9 mouse cellular contexts compared by ENCODE assay signal in genomic region chr8:121832503-121832902, GRCm38 (mm10). TPM values are rescaled to one million over a fixed set of nuclear protein-coding genes. Genes with fewer than 3 reads are reported as not detected.
DNase-seq lines count a peak whose midpoint lies in the region; ATAC-seq and TF ChIP-seq lines count a peak whose summit lies in the region.
"Had no signal": no experiment of that assay in that cellular context is flagged by ENCODE, and none has a peak within 500 bp of the region (broad histone marks: within the 10 kb centered on the region; RNA-seq: fewer than 3 reads in every experiment).

No protein-coding gene starts in this region.

- H3K9me3 ChIP-seq in kidney, embryonic 15.5 days (replicated peaks): no peaks in the 10 kb centered on the region
- no peaks in the 10 kb centered on the region for H3K9me3 ChIP-seq in liver, embryonic 11.5 days (ENCODE audit: control insufficient read depth, low read length)
- H3K9me3 ChIP-seq: limb, embryonic 12.5 days had no signal

- H3K36me3 ChIP-seq in kidney, embryonic 15.5 days: no peaks in the 10 kb centered on the region
- no peaks in the 10 kb centered on the region for H3K36me3 ChIP-seq in liver, embryonic 11.5 days (ENCODE audit: control insufficient read depth, insufficient read depth, low read length)
- H3K36me3 ChIP-seq: limb, embryonic 12.5 days had no signal

- H3K4me3 ChIP-seq in gastrocnemius, adult 2 months: no peak overlapping the region
- H3K4me3 ChIP-seq in kidney, embryonic 15.5 days (replicated peaks): no peak overlapping the region
- no peak overlapping the region for H3K4me3 ChIP-seq in liver, embryonic 11.5 days (ENCODE audit: low read depth, low read length)
- H3K4me3 ChIP-seq: limb, embryonic 12.5 days had no signal

- intact Hi-C loops in gastrocnemius, adult 2 months (cut with DNase I): loop anchor here (2.0 kb wide), 1 partner anchor 114 kb away; no protein-coding TSS in a partner anchor

- H3K4me1 ChIP-seq in kidney, embryonic 15.5 days: peaks cover 19% of the 10 kb centered on the region
- H3K4me1 ChIP-seq in liver, embryonic 11.5 days (replicated peaks; ENCODE audit: control insufficient read depth, insufficient read depth, low read length): peaks cover 9% of the 10 kb centered on the region

- no peak overlapping the region for H3K9ac ChIP-seq in kidney, embryonic 15.5 days
- H3K9ac ChIP-seq in liver, embryonic 11.5 days (ENCODE audit: low read depth, low read length): 0 out of 2 replicates have a peak overlapping the region, but pooled peaks have one; percentile 12
- H3K9ac ChIP-seq: limb, embryonic 12.5 days had no signal

- DNase-seq in CD4-positive helper T cell, adult 2 months (ENCODE audit: low read depth, low spot score): peak; percentile 87
- peak; percentile 81 for DNase-seq in MEL-GATA-1-ER (ENCODE audit: extremely low read depth, low read depth)
- DNase-seq in cerebellum, adult 9-11 months: peak; percentile 72
- DNase-seq in gastrocnemius, adult 2 months: peak; percentile 69
- DNase-seq in liver, embryonic 11.5 days (ENCODE audit: low spot score): no peak
- peak; percentile 92 for DNase-seq in naive thymus-derived CD4-positive, alpha-beta T cell, adult 2 months (ENCODE audit: low read depth)
- DNase-seq in thymus, postnatal 36 days: peak; percentile 45 to 64

- 0 out of 2 replicates have a peak overlapping the region, but pooled peaks have one; percentile 28 for H3K4me2 ChIP-seq in kidney, embryonic 15.5 days
- H3K4me2 ChIP-seq in liver, embryonic 11.5 days: peak overlapping the region; percentile 23; the same call in 1 of the 2 replicates
- H3K4me2 ChIP-seq: limb, embryonic 12.5 days had no signal

- TF ChIP-seq CTCF in gastrocnemius, adult 2 months (IDR thresholded peaks at IDR 0.05): peak; percentile 73

- WGBS in kidney, embryonic 15.5 days: 14% methylated on average over 6 of the region's 6 CpGs
- 19% methylated on average over 6 of the region's 6 CpGs for WGBS in liver, embryonic 11.5 days

- ATAC-seq in kidney, embryonic 15.5 days (replicated peaks; ENCODE audit: low FRiP score): no peak
- ATAC-seq in liver, embryonic 11.5 days (replicated peaks; ENCODE audit: low FRiP score): no peak; the same call in 1 of the 2 replicates

- no peak overlapping the region for H3K27ac ChIP-seq in gastrocnemius, adult 2 months
- no peak overlapping the region; the same call in 1 of the 2 replicates for H3K27ac ChIP-seq in kidney, embryonic 15.5 days
- no peak overlapping the region for H3K27ac ChIP-seq in liver, embryonic 11.5 days (ENCODE audit: low read depth, low read length)
- H3K27ac ChIP-seq: limb, embryonic 12.5 days had no signal

- H3K27me3 ChIP-seq in kidney, embryonic 15.5 days: no peaks in the 10 kb centered on the region
- no peaks in the 10 kb centered on the region for H3K27me3 ChIP-seq in liver, embryonic 11.5 days (replicated peaks; ENCODE audit: control insufficient read depth, insufficient read depth, low read length)

RNA-seq across cellular contexts. Expression of gene Klhdc4, which starts 3.1 kb away (rescaled TPM):
- total RNA-seq in gastrocnemius, adult 2 months (2021): 10 to 100 TPM; 10.1 to 13.7 TPM
- polyA plus RNA-seq in kidney, embryonic 15.5 days (2015; fragmentation: Nextera tagmentation; extraction: Ambion mirVana): 42.7 and 45.5 TPM in 2 replicates
- polyA plus RNA-seq in liver, embryonic 11.5 days (2014; fragmentation: Nextera tagmentation; extraction: Ambion mirVana): 52.8 and 54.0 TPM in 2 replicates
